Mouse (Mus musculus): Measurements from ENCODE around the gene Naa40. TPM values are rescaled to one million over a fixed set of nuclear protein-coding genes. Genes with fewer than 3 reads are reported as not detected.
A peak's percentile ranks its signal among the peaks of the same experiment; 100 is the strongest.

Gene Naa40
- polyA plus RNA-seq, 1 experiment from 2014 or later, result 90.4 TPM

DNA sequence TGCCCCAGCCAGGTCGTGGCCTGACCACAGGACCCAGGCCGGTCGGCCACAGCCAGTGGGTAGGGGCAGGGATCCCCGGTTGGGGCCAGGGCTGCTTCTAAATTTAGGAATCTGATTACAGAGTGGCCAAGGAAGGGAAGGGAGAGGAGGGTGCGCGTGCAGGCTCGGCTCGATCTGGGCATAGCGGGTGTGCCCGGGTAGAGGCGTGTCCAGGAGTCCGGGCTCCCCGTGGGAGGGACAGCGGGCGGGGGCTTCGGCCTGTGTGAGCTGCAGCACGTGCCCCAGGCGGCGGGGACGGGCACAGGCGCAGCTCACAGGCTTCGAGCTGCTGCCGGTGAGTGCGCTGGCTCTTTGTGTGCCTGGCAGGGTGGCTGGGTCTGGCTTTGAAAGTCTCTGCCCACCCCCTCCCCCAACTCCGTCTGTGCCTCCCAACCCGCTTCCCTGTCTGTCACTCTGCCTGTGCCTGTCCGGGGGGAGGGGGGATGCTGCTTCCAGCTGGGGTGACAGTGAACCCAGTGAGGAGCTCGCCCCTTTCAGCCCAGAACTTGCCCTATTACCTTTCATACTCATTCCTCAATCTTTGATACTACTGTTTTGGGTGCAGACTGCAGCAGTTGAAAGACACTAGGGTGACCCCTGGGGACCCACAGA is 26.2 kb upstream of the Naa40 start, which contains the start of gene Rcor2:
Gene Rcor2 (plus strand): TSS at position 235 of the 651 bp plus-strand sequence.
- Histone ChIP-seq H3K4me3 (ENCODE audit: low read depth, low read length) (peak within 1 kb of the TSS; percentile 94), H3K4me1 (ENCODE audit: control insufficient read depth, insufficient read depth, low read length) (peaks cover 43% of the 10 kb centered on the region), H3K27me3 (ENCODE audit: control insufficient read depth, insufficient read depth, low read length) (no peaks in the 10 kb centered on the region), H3K9ac (ENCODE audit: low read length) (peak within 1 kb of the TSS; percentile 98), H3K9me3 (ENCODE audit: control insufficient read depth, low read length) (0 out of 2 replicates have a peak, but pooled peaks cover 2% of the 10 kb centered on the region), H3K4me2 (ENCODE audit: low read depth) (peak within 1 kb of the TSS; percentile 92), H3K36me3 (ENCODE audit: control insufficient read depth, insufficient read depth, low read length) (peaks cover 15% of the 10 kb centered on the region), H3K27ac (ENCODE audit: low read depth, low read length) (peak within 1 kb of the TSS; percentile 100)
- WGBS, result 0% methylated on average over 28 of the region's 28 CpGs
- DNase-seq (ENCODE audit: low spot score) (peak; percentile 91), ATAC-seq (ENCODE audit: insufficient read depth, low FRiP score, low TSS enrichment) (peak; percentile 58)

DNA sequence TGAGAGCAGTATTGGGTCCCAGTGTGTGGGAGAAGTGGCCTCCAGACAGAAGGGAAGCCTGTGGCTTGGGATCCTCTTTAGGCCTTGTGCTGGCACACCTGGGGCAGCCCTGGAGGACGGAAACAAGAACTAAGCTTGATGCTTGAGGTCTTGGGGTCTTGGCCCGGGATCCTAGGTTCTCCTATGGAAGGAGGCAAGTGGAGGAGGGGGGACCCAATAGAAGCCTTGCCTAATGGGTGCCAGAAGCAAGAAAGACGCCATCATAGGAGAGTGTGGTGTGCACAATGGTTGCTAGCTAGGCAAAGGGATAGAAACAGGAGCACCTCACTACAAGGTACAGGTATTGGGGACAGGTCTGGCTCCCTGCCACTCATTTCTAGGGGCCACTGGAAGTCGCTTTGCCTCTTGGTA is 25.4 kb upstream of the Naa40 start:
- peak overlapping the region; percentile 100 for H3K27ac ChIP-seq (ENCODE audit: low read depth, low read length)
- no peaks in the 10 kb centered on the region for H3K27me3 ChIP-seq (ENCODE audit: control insufficient read depth, insufficient read depth, low read length)
- 0 out of 2 replicates have a peak, but pooled peaks cover 2% of the 10 kb centered on the region for H3K9me3 ChIP-seq (ENCODE audit: control insufficient read depth, low read length)
- peak overlapping the region; percentile 98 for H3K9ac ChIP-seq (ENCODE audit: low read length)
- H3K4me2 ChIP-seq (ENCODE audit: low read depth), result peak overlapping the region; percentile 92
- peaks cover 43% of the 10 kb centered on the region for H3K4me1 ChIP-seq (ENCODE audit: control insufficient read depth, insufficient read depth, low read length)
- no peak overlapping the region for H3K4me3 ChIP-seq (ENCODE audit: low read depth, low read length)
- no peak; the same call in 1 of the 2 replicates for ATAC-seq (ENCODE audit: insufficient read depth, low FRiP score, low TSS enrichment)
- peak; percentile 55 for DNase-seq (ENCODE audit: low spot score)
- H3K36me3 ChIP-seq (ENCODE audit: control insufficient read depth, insufficient read depth, low read length), result peaks cover 9% of the 10 kb centered on the region
- WGBS, result 23% methylated on average over 4 of the region's 4 CpGs

DNA sequence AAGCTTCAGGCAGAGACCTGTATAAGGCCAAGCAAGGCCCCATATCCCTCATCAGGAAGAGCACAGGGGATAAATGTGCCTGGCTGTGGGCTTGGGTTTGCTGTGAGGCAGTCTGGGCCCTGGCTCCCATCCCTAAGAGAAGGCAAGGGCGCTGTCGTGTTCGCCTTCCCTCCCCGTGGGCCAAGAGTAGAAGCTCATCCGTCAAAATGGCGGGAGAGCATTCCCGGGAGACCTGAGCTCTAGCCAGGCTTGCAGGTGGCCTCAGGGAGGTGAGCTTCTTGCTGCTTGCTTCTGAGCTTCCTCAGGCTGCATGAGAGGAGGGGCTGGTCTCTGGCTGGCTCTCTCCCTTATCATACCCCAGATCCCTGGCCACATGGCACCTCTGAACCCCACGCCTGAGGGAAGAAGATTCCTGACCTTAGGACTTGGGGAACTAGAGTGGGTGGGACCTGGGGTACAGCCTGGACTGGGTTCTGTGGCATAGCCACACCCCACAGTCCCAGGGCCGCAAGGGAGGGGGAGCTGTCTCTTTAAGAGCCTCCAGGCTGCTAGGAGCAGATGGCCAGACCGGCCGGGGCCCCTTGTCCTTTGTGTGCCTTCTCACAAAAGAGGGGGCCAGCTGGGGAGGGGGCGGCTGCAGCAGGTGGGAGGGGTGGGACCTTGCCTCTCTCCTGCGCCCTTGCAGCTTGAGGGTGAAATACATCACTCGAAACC is 24.7 kb upstream of the Naa40 start:
- peak; percentile 51 for ATAC-seq (ENCODE audit: insufficient read depth, low FRiP score, low TSS enrichment)
- Histone ChIP-seq H3K4me1 (ENCODE audit: control insufficient read depth, insufficient read depth, low read length) (peaks cover 40% of the 10 kb centered on the region), H3K27ac (ENCODE audit: low read depth, low read length) (peak overlapping the region; percentile 100), H3K4me3 (ENCODE audit: low read depth, low read length) (peak overlapping the region; percentile 18; the same call in 1 of the 2 replicates), H3K9ac (ENCODE audit: low read length) (peak overlapping the region; percentile 98), H3K9me3 (ENCODE audit: control insufficient read depth, low read length) (0 out of 2 replicates have a peak, but pooled peaks cover 2% of the 10 kb centered on the region), H3K27me3 (ENCODE audit: control insufficient read depth, insufficient read depth, low read length) (no peaks in the 10 kb centered on the region), H3K4me2 (ENCODE audit: low read depth) (peak overlapping the region; percentile 92), H3K36me3 (ENCODE audit: control insufficient read depth, insufficient read depth, low read length) (peaks cover 2% of the 10 kb centered on the region)
- DNase-seq (ENCODE audit: low spot score), result peak; percentile 86
- 7% methylated on average over 14 of the region's 14 CpGs for WGBS

DNA sequence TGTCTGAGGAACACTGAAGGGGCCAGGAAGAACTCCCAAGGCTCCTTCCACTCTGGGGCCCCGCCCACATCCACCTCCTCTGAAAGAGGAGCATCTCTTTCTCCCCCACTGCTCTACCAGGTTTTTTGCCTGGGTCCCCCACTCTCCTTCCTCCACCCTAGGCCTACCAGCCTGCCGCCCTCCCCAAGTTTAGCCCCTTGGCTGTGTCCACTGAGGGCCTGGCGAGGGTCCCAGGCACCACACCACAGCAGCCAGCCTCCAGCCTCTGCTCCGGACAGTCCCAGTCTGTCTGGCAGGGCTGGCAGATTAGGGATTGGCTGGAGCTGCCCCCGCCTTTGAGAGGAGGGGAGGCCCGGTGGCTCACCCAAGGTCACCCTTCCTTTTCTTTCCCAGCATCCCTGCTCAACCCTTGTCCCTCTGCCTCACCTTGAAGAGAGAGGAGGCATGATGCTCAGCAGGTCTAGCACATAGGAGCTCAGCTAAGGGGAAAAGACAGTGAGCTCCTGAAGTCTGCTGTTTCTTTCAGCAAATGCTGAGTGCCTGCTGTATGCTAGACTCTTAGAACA is 23.9 kb upstream of the Naa40 start:
- peak overlapping the region; percentile 98 for H3K9ac ChIP-seq (ENCODE audit: low read length)
- H3K9me3 ChIP-seq (ENCODE audit: control insufficient read depth, low read length), result 0 out of 2 replicates have a peak, but pooled peaks cover 2% of the 10 kb centered on the region
- H3K36me3 ChIP-seq (ENCODE audit: control insufficient read depth, insufficient read depth, low read length), result no peaks in the 10 kb centered on the region
- no peak overlapping the region for H3K4me3 ChIP-seq (ENCODE audit: low read depth, low read length)
- ATAC-seq (ENCODE audit: insufficient read depth, low FRiP score, low TSS enrichment) (no peak), DNase-seq (ENCODE audit: low spot score) (peak; percentile 46)
- H3K4me1 ChIP-seq (ENCODE audit: control insufficient read depth, insufficient read depth, low read length), result peaks cover 36% of the 10 kb centered on the region
- peak overlapping the region; percentile 100 for H3K27ac ChIP-seq (ENCODE audit: low read depth, low read length)
- WGBS, result 22% methylated on average over 6 of the region's 6 CpGs
- peak overlapping the region; percentile 92; the same call in 1 of the 2 replicates for H3K4me2 ChIP-seq (ENCODE audit: low read depth)
- H3K27me3 ChIP-seq (ENCODE audit: control insufficient read depth, insufficient read depth, low read length), result no peaks in the 10 kb centered on the region

DNA sequence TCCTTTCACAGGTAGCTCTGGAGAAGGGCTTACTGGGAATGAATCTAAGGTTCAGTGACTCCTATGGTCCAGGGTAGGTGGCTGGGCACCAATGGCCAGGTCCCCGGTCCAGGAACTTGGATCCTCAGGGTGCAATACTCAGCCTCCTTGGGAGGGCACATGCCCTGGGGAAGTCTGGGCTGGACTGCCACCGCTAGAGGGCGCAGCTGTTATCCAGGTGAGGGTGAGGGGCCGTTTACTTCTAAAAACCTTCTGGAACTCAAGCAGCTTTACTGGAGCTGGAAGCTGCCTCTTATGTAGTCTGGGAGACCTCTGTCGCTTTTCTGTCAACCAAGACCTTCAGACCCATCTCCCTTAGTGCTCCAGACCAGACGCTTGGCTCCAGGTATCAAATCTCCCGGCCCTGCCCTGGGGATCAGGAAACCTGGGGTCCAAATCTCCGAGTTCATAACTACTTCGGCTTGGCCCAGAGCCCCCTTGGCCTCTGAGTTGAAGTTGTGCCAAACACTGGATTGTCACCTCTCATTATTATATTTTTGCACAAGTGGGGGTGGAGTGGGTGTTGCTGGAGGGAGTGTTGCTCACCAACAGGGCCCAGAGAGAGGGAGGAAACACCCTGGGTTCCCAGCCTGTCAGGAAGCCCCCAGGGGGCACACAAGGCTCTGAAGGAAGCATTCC is 23.2 kb upstream of the Naa40 start:
- H3K4me3 ChIP-seq (ENCODE audit: low read depth, low read length), result no peak overlapping the region
- no peaks in the 10 kb centered on the region for H3K36me3 ChIP-seq (ENCODE audit: control insufficient read depth, insufficient read depth, low read length)
- H3K9ac ChIP-seq (ENCODE audit: low read length), result peak overlapping the region; percentile 98; the same call in 1 of the 2 replicates
- peak overlapping the region; percentile 21; the same call in 1 of the 2 replicates for H3K4me2 ChIP-seq (ENCODE audit: low read depth)
- ATAC-seq (ENCODE audit: insufficient read depth, low FRiP score, low TSS enrichment) (no peak), DNase-seq (ENCODE audit: low spot score) (peak; percentile 79)
- peak overlapping the region; percentile 100 for H3K27ac ChIP-seq (ENCODE audit: low read depth, low read length)
- WGBS, result 18% methylated on average over 9 of the region's 9 CpGs
- H3K9me3 ChIP-seq (ENCODE audit: control insufficient read depth, low read length), result 0 out of 2 replicates have a peak, but pooled peaks cover 2% of the 10 kb centered on the region
- H3K27me3 ChIP-seq (ENCODE audit: control insufficient read depth, insufficient read depth, low read length), result no peaks in the 10 kb centered on the region
- peaks cover 36% of the 10 kb centered on the region for H3K4me1 ChIP-seq (ENCODE audit: control insufficient read depth, insufficient read depth, low read length)

DNA sequence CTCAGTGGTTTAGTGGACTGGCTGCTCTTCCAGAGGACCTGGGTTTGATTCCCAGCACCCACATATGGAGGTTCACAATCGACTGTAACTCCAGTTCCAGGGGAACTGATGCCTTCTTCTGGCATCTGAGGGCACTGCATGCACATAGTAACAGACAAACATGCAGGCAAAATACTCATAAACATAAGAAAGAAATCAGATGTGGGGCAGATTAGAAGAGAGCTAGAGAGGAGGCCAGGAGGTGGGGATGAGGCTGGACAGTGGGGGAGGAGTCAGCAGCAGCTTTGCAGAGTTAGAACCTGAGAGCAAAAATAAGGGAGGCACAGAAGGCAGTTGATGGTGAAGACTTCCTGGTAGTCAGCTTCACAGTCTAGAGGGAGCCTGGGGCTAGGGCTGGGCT is 21.6 kb upstream of the Naa40 start:
- DNase-seq (ENCODE audit: low spot score) (no peak), ATAC-seq (ENCODE audit: insufficient read depth, low FRiP score, low TSS enrichment) (no peak)
- Histone ChIP-seq H3K9me3 (ENCODE audit: control insufficient read depth, low read length) (0 out of 2 replicates have a peak, but pooled peaks cover 2% of the 10 kb centered on the region), H3K27me3 (ENCODE audit: control insufficient read depth, insufficient read depth, low read length) (no peaks in the 10 kb centered on the region), H3K36me3 (ENCODE audit: control insufficient read depth, insufficient read depth, low read length) (no peaks in the 10 kb centered on the region), H3K9ac (ENCODE audit: low read length) (no peak overlapping the region), H3K4me2 (ENCODE audit: low read depth) (no peak overlapping the region), H3K4me3 (ENCODE audit: low read depth, low read length) (no peak overlapping the region), H3K27ac (ENCODE audit: low read depth, low read length) (no peak overlapping the region), H3K4me1 (ENCODE audit: control insufficient read depth, insufficient read depth, low read length) (peaks cover 34% of the 10 kb centered on the region)
- whole genome bisulfite sequencing, result 100% methylated on average over 1 of the region's 1 CpGs

DNA sequence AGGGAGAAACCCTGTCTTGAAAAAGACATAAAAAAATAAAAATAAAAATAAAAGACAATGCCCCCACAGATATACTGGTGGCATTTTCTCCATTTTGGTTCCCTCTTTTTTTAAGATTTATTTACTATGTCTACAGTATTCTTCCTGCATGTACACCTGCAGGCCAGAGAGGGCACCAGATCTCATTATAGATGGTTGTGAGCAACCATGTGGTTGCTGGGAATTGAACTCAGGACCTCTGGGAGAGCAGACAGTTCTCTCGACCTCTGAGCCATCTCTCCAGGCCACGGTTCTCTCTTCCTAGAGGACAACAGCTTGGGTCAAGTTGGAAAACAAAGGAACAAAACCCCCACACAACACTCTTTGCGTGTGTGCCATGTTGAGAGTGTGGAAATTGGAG is 21.0 kb upstream of the Naa40 start:
- ATAC-seq (ENCODE audit: insufficient read depth, low FRiP score, low TSS enrichment) (no peak), DNase-seq (ENCODE audit: low spot score) (no peak)
- no peak overlapping the region for H3K4me3 ChIP-seq (ENCODE audit: low read depth, low read length)
- 90% methylated on average over 3 of the region's 3 CpGs for WGBS
- H3K27me3 ChIP-seq (ENCODE audit: control insufficient read depth, insufficient read depth, low read length), result no peaks in the 10 kb centered on the region
- H3K27ac ChIP-seq (ENCODE audit: low read depth, low read length), result no peak overlapping the region
- 0 out of 2 replicates have a peak, but pooled peaks cover 2% of the 10 kb centered on the region for H3K9me3 ChIP-seq (ENCODE audit: control insufficient read depth, low read length)
- no peak overlapping the region for H3K9ac ChIP-seq (ENCODE audit: low read length)
- no peaks in the 10 kb centered on the region for H3K36me3 ChIP-seq (ENCODE audit: control insufficient read depth, insufficient read depth, low read length)
- H3K4me2 ChIP-seq (ENCODE audit: low read depth), result no peak overlapping the region
- H3K4me1 ChIP-seq (ENCODE audit: control insufficient read depth, insufficient read depth, low read length), result peaks cover 28% of the 10 kb centered on the region

DNA sequence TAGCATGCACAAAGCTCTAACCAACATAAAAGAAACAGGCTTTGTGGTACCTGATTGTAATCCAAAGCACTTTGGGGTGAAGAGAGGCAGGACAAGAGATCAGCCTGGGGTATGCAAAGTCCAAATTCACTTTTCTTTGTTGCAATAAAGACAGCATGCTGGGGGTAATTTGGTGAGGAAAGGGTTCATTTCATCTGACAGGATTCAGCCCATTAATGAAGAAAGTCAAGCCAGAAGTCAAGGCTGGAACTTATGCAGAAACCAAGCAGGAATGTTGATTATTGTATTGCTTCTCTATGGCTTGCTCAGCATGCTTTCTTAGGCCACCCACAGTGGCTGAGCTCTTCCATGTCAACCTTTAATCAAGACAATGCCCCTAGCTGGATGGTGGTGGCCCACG is 20.5 kb upstream of the Naa40 start:
- DNase-seq (ENCODE audit: low spot score) (no peak), ATAC-seq (ENCODE audit: insufficient read depth, low FRiP score, low TSS enrichment) (no peak)
- 0 out of 2 replicates have a peak, but pooled peaks cover 2% of the 10 kb centered on the region for H3K9me3 ChIP-seq (ENCODE audit: control insufficient read depth, low read length)
- no peaks in the 10 kb centered on the region for H3K36me3 ChIP-seq (ENCODE audit: control insufficient read depth, insufficient read depth, low read length)
- no peak overlapping the region for H3K4me2 ChIP-seq (ENCODE audit: low read depth)
- no peak overlapping the region for H3K4me3 ChIP-seq (ENCODE audit: low read depth, low read length)
- WGBS, result 93% methylated on average over 1 of the region's 1 CpGs
- no peak overlapping the region for H3K9ac ChIP-seq (ENCODE audit: low read length)
- H3K4me1 ChIP-seq (ENCODE audit: control insufficient read depth, insufficient read depth, low read length), result peaks cover 23% of the 10 kb centered on the region
- H3K27me3 ChIP-seq (ENCODE audit: control insufficient read depth, insufficient read depth, low read length), result no peaks in the 10 kb centered on the region
- no peak overlapping the region for H3K27ac ChIP-seq (ENCODE audit: low read depth, low read length)
